Mouse (Mus musculus): Measurements from ENCODE around the gene Scn3b.

DNA sequence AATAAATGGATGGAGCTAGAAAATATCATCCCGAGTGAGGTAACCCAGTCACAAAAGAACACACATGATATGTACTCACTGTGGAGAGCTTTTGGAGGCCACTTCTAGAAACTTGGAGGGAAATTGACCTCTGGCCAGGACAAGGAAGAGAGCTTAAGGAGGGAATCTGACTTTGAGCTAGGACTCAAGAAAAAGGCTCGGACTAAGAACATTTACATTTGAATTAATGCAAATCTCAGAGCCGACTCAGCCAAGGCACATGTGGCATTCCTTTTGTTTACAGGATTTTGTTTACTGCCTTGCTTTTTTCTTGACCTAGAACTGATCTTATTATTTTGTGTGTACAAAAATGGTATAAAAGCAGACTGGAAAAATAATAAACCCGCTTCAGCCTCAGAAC is 29.3 kb upstream of the Scn3b start:
- TF ChIP-seq CTCF (IDR thresholded peaks at IDR 0.05; ENCODE audit: borderline replicate concordance, insufficient read depth, low read length), result no peak
- no peak for TF ChIP-seq POLR2A (IDR thresholded peaks at IDR 0.05; ENCODE audit: low read depth, low read length)

Data from embryonic fibroblast, embryonic 13.5 days (primary cell).